Mouse (Mus musculus) testis, adult 2 months (tissue): ENCODE measurements around the gene Stn1.

Experiments used
- CTCF ChIP-seq: fragments of 200-500 bp; IDR thresholded peaks from 2 replicates; pipeline ENCODE4 v1.5.1; 2012; ENCODE audit warnings: low read depth, mild to moderate bottlenecking, inconsistent platforms, low read length, moderate library complexity; ENCODE audit not compliant: control insufficient read depth, insufficient read depth, insufficient replicate concordance
- POLR2A ChIP-seq: fragments of 200-500 bp; IDR thresholded peaks from 2 replicates; pipeline ENCODE4 v1.6.1; 2012; ENCODE audit warnings: low read depth, mild to moderate bottlenecking, inconsistent platforms, low read length, moderate library complexity; ENCODE audit not compliant: control insufficient read depth

DNA sequence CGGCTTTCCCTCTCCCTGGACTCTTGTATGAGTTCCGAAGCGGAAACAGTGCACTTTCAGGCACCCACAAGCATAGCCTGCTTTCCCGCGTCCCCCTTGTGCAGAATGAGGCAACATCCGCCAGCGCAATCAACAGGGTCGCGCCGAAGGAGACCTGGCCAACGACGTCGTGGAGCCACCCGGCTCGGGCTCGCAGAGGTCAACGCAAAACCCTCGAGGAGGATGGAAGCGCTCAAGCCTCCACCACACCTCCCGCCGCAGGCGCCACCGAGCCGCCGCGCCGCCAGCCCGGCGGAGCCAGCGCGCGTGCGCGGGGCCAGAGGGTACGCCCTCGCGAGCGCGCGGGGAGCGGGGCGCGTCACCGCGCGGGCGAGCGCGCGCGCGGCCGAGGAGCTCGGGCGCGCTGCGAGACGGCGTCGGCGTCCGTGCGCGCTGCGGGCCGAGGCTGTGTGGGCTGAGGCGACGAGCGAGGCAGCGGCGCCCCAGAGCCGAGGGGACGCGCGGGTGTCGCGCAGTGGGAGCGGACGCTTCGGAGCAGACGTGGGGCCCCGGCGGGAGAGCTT is 42.0 kb upstream of the Stn1 start, which contains the start of gene Slk:
- peak; percentile 72; the same call in 1 of the 2 replicates for TF ChIP-seq POLR2A
- no peak for TF ChIP-seq CTCF
